ENCODE assay signal across 13 mouse cellular contexts in the genomic region with DNA sequence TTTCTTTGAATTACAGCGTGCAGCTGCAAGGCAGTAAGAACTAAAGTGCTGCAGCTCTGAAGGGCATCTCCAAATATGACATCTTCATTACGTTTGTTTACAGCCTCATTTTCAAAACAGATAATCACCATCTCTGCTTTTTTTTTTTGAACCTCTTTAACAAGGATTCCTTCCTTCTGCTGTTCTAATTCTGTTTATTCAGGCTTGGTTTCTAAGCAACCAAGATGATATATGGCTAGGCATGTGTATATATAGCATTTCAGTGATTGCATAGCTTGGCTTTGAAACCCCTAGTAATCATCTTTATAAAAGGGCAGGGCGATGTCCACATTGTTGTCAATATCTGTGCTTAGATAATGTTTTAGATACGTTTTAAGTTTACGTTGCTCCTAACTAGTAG.
"Had no signal": no experiment of that assay in that cellular context is flagged by ENCODE, and none has a peak within 500 bp of the region (broad histone marks: within the 10 kb centered on the region; RNA-seq: fewer than 3 reads in every experiment).

No protein-coding gene starts in this region.

- ATAC-seq: intestine, embryonic 16.5 days; liver, embryonic 12.5 days had no signal

- H3K9me3 ChIP-seq: limb, embryonic 15.5 days; liver, embryonic 12.5 days; neural tube, embryonic 12.5 days; stomach, embryonic 15.5 days had no signal

- H3K27me3 ChIP-seq: limb, embryonic 15.5 days; liver, embryonic 12.5 days; neural tube, embryonic 12.5 days; stomach, embryonic 15.5 days had no signal

- H3K9ac ChIP-seq: limb, embryonic 15.5 days; liver, embryonic 12.5 days; neural tube, embryonic 12.5 days; stomach, embryonic 15.5 days had no signal

- H3K27ac ChIP-seq: limb, embryonic 15.5 days; liver, embryonic 12.5 days; neural tube, embryonic 12.5 days; stomach, embryonic 15.5 days had no signal

- DNase-seq: kidney, adult 2 months; kidney, postnatal 36 days; lung, postnatal 10 days; midbrain, embryonic 14.5 days; right cerebral cortex, postnatal 14 days; thymus, adult 2 months; thymus, postnatal 36 days had no signal

- H3K4me2 ChIP-seq: limb, embryonic 15.5 days; liver, embryonic 12.5 days; neural tube, embryonic 12.5 days; stomach, embryonic 15.5 days had no signal

- H3K4me1 ChIP-seq: stomach, embryonic 15.5 days had no signal

- H3K36me3 ChIP-seq: limb, embryonic 15.5 days; neural tube, embryonic 12.5 days; stomach, embryonic 15.5 days had no signal

- H3K4me3 ChIP-seq: limb, embryonic 15.5 days; liver, embryonic 12.5 days; myocyte; neural tube, embryonic 12.5 days; stomach, embryonic 15.5 days had no signal
